Mouse (Mus musculus): ENCODE data around the gene Faap100. TPM values are rescaled to one million over a fixed set of nuclear protein-coding genes. Genes with fewer than 3 reads are reported as not detected.

The Faap100 gene
- total RNA-seq, 1 experiment: 27.2 TPM

DNA sequence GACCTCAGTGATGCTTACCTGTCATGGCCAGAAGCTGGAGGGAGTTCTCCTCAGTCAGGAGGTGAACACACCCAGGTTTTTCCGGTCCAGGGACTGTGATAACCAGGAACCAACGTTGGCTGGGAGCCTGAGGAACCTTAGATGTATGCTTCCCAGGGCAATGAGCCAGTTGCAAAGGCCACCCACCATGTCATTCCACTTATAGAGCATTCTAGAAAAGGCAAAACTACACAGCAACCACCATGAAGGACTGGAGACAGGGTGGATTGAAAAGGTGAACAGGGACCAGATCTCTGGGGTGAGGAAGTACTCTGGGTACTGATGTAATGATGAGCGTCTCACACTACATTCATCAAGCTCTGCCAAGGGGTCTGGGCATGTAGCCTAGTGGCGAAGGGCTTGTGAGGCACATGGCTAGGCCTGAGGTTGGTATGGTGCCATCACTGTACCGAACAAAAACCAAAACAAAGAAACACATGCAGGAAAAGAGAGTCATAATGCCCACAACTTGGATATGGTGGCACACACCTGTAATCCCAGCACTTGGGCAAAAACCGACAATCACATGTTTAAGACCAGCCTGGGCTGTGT is 43.0 kb downstream of the Faap100 start:
- Histone ChIP-seq H3K36me3 (ENCODE audit: control insufficient read depth, insufficient read depth, low read length, poor library complexity, severe bottlenecking) (no peaks in the 10 kb centered on the region), H3K4me3 (ENCODE audit: insufficient read depth in 1 of 2, low read depth in 1 of 2, low read length in 2 of 2, poor library complexity in 1 of 2, severe bottlenecking in 1 of 2) (no peak overlapping the region), H3K9ac (ENCODE audit: insufficient read depth, low read depth, low read length, poor library complexity, severe bottlenecking) (no peak overlapping the region), H3K27ac (ENCODE audit: insufficient read depth, low read depth, low read length, poor library complexity, severe bottlenecking) (no peak overlapping the region), H3K9me3 (ENCODE audit: control insufficient read depth, insufficient read depth, low read depth, low read length) (no peaks in the 10 kb centered on the region; the same call in 1 of the 2 replicates), H3K4me1 (ENCODE audit: control insufficient read depth in 2 of 2, insufficient read depth in 2 of 2, low read length in 2 of 2, poor library complexity in 1 of 2) (peaks cover 0 to 8% of the 10 kb centered on the region in 2 experiments; a peak in 1 of 4 replicates)
- in situ Hi-C loops (cut with MboI; ENCODE audit: low sequenced_read_pairs in 2 of 2, unreplicated experiment in 2 of 2): no loop called here
- TF ChIP-seq HCFC1 (IDR thresholded peaks at IDR 0.05; ENCODE audit: borderline replicate concordance, insufficient read depth, low read length): no peak
- no peak for DNase-seq (ENCODE audit: low read depth, low spot score)

- H3K4me3 ChIP-seq (ENCODE audit: insufficient read depth in 1 of 2, low read depth in 1 of 2, low read length in 2 of 2, poor library complexity in 1 of 2, severe bottlenecking in 1 of 2): no peak overlapping the region
- no peaks in the 10 kb centered on the region for H3K36me3 ChIP-seq (ENCODE audit: control insufficient read depth, insufficient read depth, low read length, poor library complexity, severe bottlenecking)
- no peak overlapping the region for H3K27ac ChIP-seq (ENCODE audit: insufficient read depth, low read depth, low read length, poor library complexity, severe bottlenecking)
- in situ Hi-C loops (cut with MboI; ENCODE audit: low sequenced_read_pairs in 2 of 2, unreplicated experiment in 2 of 2): no loop called here
- DNase-seq (ENCODE audit: low read depth, low spot score): no peak
- no peak overlapping the region for H3K9ac ChIP-seq (ENCODE audit: insufficient read depth, low read depth, low read length, poor library complexity, severe bottlenecking)
- H3K9me3 ChIP-seq (ENCODE audit: control insufficient read depth, insufficient read depth, low read depth, low read length): peaks cover 8% of the 10 kb centered on the region
- TF ChIP-seq CHD2 (IDR thresholded peaks at IDR 0.05; ENCODE audit: low read depth, low read length) (no peak), ZC3H11A (IDR thresholded peaks at IDR 0.05; ENCODE audit: borderline replicate concordance, low read depth, low read length) (no peak), HCFC1 (IDR thresholded peaks at IDR 0.05; ENCODE audit: borderline replicate concordance, insufficient read depth, low read length) (no peak), MAFK (IDR thresholded peaks at IDR 0.05; ENCODE audit: insufficient read depth, low read depth, low read length) (no peak), ZNF384 (IDR thresholded peaks at IDR 0.05; ENCODE audit: low read depth, low read length) (no peak)
- peaks cover 0 to 3% of the 10 kb centered on the region in 2 experiments; a peak in 1 of 4 replicates for H3K4me1 ChIP-seq (ENCODE audit: control insufficient read depth in 2 of 2, insufficient read depth in 2 of 2, low read length in 2 of 2, poor library complexity in 1 of 2)
Measured at GRCm38 (mm10) chr11:120320156-120320555, 58.4 kb downstream of the Faap100 start.

DNA sequence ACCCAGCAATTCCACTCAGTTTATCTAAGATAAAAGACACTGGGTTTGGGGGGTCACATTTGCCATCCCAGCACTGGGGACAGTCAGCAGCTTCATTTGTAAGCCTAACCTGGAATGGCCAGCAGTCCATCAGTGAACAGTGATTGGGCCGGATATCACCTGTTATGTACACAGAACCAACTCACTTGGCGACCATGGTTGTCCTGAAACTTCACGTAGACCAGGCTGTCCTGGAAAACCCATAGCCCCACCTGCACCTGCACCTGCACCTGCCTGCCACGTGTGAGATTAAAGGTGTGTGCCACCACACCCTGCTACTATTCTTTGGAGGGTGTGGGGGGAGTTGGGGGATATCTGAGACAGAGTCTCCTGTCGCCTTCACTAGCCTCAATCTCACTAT is 59.3 kb downstream of the Faap100 start:
- DNase-seq (ENCODE audit: low read depth, low spot score): no peak
- H3K27ac ChIP-seq (ENCODE audit: insufficient read depth, low read depth, low read length, poor library complexity, severe bottlenecking): no peak overlapping the region
- in situ Hi-C loops (cut with MboI; ENCODE audit: low sequenced_read_pairs in 2 of 2, unreplicated experiment in 2 of 2): no loop called here

More for the DNA sequence above, 59.3 kb downstream of the Faap100 start:
- H3K4me1 ChIP-seq (ENCODE audit: control insufficient read depth in 2 of 2, insufficient read depth in 2 of 2, low read length in 2 of 2, poor library complexity in 1 of 2): peaks cover 0 to 6% of the 10 kb centered on the region in 2 experiments; a peak in 1 of 4 replicates
- H3K4me3 ChIP-seq (ENCODE audit: insufficient read depth in 1 of 2, low read depth in 1 of 2, low read length in 2 of 2, poor library complexity in 1 of 2, severe bottlenecking in 1 of 2): no peak overlapping the region
- H3K36me3 ChIP-seq (ENCODE audit: control insufficient read depth, insufficient read depth, low read length, poor library complexity, severe bottlenecking): no peaks in the 10 kb centered on the region
- no peak overlapping the region for H3K9ac ChIP-seq (ENCODE audit: insufficient read depth, low read depth, low read length, poor library complexity, severe bottlenecking)
- TF ChIP-seq HCFC1 (IDR thresholded peaks at IDR 0.05; ENCODE audit: borderline replicate concordance, insufficient read depth, low read length) (no peak), ZC3H11A (IDR thresholded peaks at IDR 0.05; ENCODE audit: borderline replicate concordance, low read depth, low read length) (no peak), MAFK (IDR thresholded peaks at IDR 0.05; ENCODE audit: insufficient read depth, low read depth, low read length) (no peak), ZNF384 (IDR thresholded peaks at IDR 0.05; ENCODE audit: low read depth, low read length) (no peak), CHD2 (IDR thresholded peaks at IDR 0.05; ENCODE audit: low read depth, low read length) (no peak)
- H3K9me3 ChIP-seq (ENCODE audit: control insufficient read depth, insufficient read depth, low read depth, low read length): peaks cover 8% of the 10 kb centered on the region

Other genes starting within 250 kb of the Faap100 start
- 146 and 216 TPM in 2 replicates for gene Slc38a10, start 227.4 kb downstream of the Faap100 start, total RNA-seq (2012; rRNA removed)
- 11.7 and 16.3 TPM in 2 replicates for gene Bahcc1, start 145.8 kb downstream of the Faap100 start, total RNA-seq (2012; rRNA removed)
- gene Actg1, start 30.2 kb downstream of the Faap100 start, total RNA-seq (2012; rRNA removed): 1,716 and 2,367 TPM in 2 replicates
- 0.31 and 0.42 TPM in 2 replicates for gene Fscn2, start 17.2 kb downstream of the Faap100 start, total RNA-seq (2012; rRNA removed)
- gene Nploc4, start 58.9 kb upstream of the Faap100 start, total RNA-seq (2012; rRNA removed): 35.6 and 57.7 TPM in 2 replicates
- gene Tspan10, start 63.9 kb upstream of the Faap100 start, total RNA-seq (2012; rRNA removed): not detected in 2 replicates
- gene Pde6g, start 74.7 kb upstream of the Faap100 start, total RNA-seq (2012; rRNA removed): not detected in 2 replicates
- gene Oxld1, start 79.3 kb upstream of the Faap100 start, total RNA-seq (2012; rRNA removed): 2.9 and 4.1 TPM in 2 replicates
- gene Ccdc137, start 79.4 kb upstream of the Faap100 start, total RNA-seq (2012; rRNA removed): 24.6 and 27.4 TPM in 2 replicates
- 15.3 and 21.2 TPM in 2 replicates for gene Arl16, start 88.8 kb upstream of the Faap100 start, total RNA-seq (2012; rRNA removed)
- 100 and 136 TPM in 2 replicates for gene Mrpl12, start 105.8 kb upstream of the Faap100 start, total RNA-seq (2012; rRNA removed)
- 30.2 and 35.0 TPM in 2 replicates for gene Slc25a10, start 113.1 kb upstream of the Faap100 start, total RNA-seq (2012; rRNA removed)
- gene Gcgr, start 151.9 kb upstream of the Faap100 start, total RNA-seq (2012; rRNA removed): 0.40 and 0.53 TPM in 2 replicates
- 18.9 and 20.2 TPM in 2 replicates for gene Mcrip1, start 171.0 kb upstream of the Faap100 start, total RNA-seq (2012; rRNA removed)
- not detected in 2 replicates for gene Ppp1r27, start 172.4 kb upstream of the Faap100 start, total RNA-seq (2012; rRNA removed)
- 904 and 977 TPM in 2 replicates for gene P4hb, start 194.5 kb upstream of the Faap100 start, total RNA-seq (2012; rRNA removed)
- 161 and 253 TPM in 2 replicates for gene Arhgdia, start 202.9 kb upstream of the Faap100 start, total RNA-seq (2012; rRNA removed)
- gene Alyref, start 219.6 kb upstream of the Faap100 start, total RNA-seq (2012; rRNA removed): 300 and 397 TPM in 2 replicates
- gene Anapc11, start 219.7 kb upstream of the Faap100 start, total RNA-seq (2012; rRNA removed): 87.4 and 98.4 TPM in 2 replicates
- 0.69 and 0.94 TPM in 2 replicates for gene Npb, start 229.7 kb upstream of the Faap100 start, total RNA-seq (2012; rRNA removed)
- gene Pcyt2, start 239.2 kb upstream of the Faap100 start, total RNA-seq (2012; rRNA removed): 88.6 and 188 TPM in 2 replicates
- 29.4 and 33.2 TPM in 2 replicates for gene Sirt7, start 246.5 kb upstream of the Faap100 start, total RNA-seq (2012; rRNA removed)